Mouse (Mus musculus) MN1 (cell line): ENCODE measurements around the gene Phf2.

Experiments
- DNase-seq: peaks from one replicate; pipeline ENCODE4 v3.0.0-alpha.2; 2016; ENCODE audit warnings: low spot score

Phf2 gene

GRCm38 (mm10) chr13:48807481-48808031 is 63.4 kb downstream of the Phf2 start:
- peak; percentile 52 for DNase-seq

DNA sequence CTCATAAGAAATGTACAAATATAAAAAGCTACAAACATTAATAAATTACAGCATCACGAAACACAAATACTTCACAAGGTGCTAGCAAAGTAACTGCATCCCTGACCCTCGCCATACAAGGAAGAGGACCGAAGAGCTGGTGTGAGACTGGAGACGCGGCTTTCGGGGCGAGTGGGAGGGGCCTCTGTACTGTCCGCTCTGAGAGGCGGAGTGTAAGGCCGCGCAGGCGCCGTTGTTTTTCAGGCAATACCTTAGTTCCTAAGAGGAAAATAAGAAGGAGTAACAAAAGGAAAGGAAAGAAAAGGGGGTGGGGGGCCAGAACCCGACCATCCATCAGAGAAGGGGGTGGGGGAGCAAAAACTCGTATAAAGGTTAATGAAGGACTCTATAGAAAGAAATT is 68.7 kb downstream of the Phf2 start:
- no peak for DNase-seq

DNA sequence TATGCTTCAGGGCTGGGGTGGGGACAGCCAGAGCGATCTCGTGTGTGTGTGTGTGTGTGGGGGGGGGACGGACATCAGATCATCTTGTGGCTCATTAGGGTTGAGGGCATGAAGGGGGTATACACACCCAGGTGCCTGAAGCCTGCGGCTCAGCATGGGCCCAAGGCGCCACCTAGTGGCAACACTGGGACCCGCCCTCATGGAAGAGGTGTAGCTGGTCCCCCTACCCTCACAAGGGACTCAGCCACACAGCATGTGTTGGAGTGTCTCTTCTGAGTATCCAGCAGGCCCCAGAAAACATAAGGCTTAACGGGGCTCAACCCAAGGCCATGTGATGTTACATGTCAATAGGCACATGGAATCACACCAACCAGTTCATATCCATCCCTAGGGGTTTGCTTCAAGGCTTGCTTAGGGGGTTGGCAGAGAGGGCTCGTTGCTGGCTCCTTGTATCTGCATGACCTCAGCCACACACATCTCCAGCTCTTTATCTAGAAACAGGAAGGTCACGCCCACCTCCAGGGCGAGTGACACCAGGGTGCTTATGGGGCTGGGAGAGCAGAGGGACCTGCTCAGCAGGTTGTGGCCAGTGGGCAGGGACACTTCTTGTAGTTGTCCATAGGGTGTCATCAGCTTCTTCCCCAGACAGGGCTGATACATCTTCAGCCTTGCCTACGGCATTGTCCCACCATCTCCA is 69.9 kb downstream of the Phf2 start:
- peak; percentile 71 for DNase-seq

GRCm38 (mm10) chr13:48798256-48798771 is 72.6 kb downstream of the Phf2 start:
- no peak for DNase-seq

DNA sequence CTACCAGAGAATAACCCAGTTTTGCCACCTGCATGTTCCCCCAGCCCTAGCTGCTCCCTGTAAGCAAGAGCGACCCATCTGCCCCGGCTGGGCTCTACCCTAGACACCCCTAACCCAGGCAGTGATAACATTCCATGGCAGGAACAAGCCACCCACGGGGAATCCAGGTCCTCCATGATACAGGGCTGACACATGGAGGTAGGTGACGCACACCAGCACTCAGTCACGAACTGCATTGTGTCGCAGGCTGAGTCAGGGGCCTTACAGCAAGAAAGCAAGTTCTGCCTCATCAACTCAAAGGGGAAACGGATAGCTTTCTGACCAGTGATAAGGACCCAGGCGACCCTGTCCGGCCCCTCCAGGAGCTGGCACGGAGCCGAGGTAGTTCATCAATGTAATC is 74.0 kb downstream of the Phf2 start:
- DNase-seq = no peak

DNA sequence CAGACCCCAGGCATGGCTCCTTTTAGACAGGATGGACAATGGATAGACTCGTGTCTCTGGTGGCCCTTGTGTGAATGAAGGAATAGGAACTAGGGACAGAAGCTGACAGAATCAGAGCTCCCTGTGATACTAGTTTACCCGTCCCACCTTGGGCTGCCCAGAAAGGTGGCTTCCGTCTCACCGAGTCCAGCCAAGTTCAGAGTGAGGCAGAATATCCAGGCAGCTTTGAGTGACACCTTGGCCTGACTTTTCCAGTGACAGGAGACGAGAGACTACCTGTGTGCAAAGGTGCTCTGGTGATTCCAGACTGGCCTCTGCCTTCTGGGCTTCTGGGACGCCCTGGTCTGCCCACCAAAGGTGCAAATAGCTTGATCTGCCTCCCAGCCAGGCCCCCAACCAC is 75.2 kb downstream of the Phf2 start:
- DNase-seq = no peak

DNA sequence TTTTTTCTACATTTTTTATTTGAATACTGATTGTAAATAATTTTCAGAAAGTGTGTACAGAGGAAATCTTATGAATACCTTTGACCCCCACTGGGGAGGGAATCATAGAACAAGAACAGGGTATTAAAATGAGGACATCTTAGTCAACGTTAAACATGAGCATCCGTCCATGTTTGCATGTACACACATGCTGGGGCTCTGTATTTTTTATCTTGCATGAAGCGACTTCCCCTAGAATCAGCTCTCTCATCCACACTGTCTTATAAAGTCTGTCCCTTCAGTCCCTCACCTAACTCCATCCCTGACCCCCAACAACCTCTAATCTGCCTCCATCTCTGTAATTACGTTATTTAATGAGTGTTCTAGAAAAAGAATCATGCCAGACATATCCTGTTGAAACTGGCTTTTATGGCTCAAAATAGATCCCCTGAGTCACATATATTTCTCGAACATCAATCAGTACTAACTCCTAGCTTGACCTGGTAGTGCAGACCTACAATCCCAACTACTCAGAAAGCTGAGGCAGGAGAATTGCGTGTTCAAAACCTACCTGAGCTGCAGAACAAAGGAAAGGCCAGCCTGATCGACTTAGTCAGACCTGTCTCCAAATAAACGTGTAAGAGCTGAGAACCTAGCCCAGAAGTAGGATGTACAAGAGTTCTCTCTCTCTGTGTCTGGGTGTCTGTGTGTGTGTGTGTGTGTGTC is 86.2 kb downstream of the Phf2 start:
- no peak for DNase-seq

- no peak for DNase-seq
These were observed 86.8 kb downstream of the Phf2 start for GRCm38 (mm10) chr13:48784151-48784550.

- DNase-seq = peak; percentile 94
These were observed 87.9 kb downstream of the Phf2 start for GRCm38 (mm10) chr13:48782727-48783725.

DNA sequence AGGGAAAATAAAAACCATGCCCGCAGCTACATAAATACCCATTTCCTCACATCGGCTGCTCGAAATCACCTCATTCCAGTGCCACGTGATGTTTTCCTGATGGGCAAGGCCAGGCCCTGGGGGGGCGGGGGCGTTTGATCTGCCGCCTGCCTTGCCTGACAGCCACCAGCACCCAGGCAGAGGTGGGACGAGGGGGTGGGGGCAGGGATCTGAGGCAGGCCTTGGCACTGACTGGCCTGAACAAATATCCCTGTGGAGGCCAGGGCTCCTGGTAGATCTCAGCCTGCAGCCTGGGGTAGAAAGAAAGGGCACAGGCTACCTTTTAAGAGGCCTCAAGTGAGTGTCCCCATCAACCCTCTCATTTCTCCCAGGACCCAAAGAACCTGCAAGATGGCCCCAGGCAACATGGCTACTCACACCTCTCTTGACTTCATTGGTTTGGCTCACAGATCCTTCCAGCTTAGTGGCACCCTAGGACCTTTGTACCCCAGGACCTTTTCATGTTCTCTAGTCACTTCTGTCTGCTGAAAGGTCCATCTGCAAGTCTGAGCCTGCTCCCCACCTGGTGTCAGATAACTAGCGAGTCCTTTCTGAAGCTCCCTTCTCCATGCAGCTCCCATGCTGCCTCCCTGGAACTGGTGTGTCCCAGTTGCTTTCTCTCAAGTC is 90.4 kb downstream of the Phf2 start:
- DNase-seq = peak; percentile 74

- peak; percentile 23 for DNase-seq
These were observed 91.2 kb downstream of the Phf2 start for GRCm38 (mm10) chr13:48779592-48780344.

GRCm38 (mm10) chr13:48778138-48778537 is 92.8 kb downstream of the Phf2 start:
- DNase-seq = no peak

GRCm38 (mm10) chr13:48774506-48774905 is 96.4 kb downstream of the Phf2 start:
- DNase-seq = no peak

DNA sequence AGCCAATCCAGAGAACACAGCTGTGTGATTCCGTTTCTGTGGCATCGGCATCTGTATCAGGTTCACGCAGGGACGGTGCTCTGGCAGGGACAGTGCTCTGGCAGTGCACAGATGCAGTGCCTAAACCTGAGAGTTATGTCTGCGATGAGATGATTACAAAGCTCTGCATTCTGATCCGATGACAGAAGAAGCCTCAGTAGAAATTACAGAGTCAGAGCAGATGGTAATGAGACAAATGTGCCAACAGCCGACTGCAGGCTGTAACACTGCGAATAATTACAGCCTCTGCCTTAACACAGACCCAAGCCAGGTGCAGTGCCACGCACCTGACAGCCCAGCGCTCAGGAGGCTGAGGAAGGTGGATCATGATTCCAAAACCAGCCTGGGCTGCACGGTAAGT is 102.8 kb downstream of the Phf2 start:
- DNase-seq = no peak

- DNase-seq = no peak
These were observed 107.1 kb downstream of the Phf2 start for GRCm38 (mm10) chr13:48763701-48764245.

- DNase-seq = no peak
These were observed 110.0 kb downstream of the Phf2 start for GRCm38 (mm10) chr13:48760855-48761436.

GRCm38 (mm10) chr13:48756769-48757168 is 114.2 kb downstream of the Phf2 start:
- no peak for DNase-seq
